Mouse (Mus musculus): ENCODE measurements around the gene Lamtor3.

DNA sequence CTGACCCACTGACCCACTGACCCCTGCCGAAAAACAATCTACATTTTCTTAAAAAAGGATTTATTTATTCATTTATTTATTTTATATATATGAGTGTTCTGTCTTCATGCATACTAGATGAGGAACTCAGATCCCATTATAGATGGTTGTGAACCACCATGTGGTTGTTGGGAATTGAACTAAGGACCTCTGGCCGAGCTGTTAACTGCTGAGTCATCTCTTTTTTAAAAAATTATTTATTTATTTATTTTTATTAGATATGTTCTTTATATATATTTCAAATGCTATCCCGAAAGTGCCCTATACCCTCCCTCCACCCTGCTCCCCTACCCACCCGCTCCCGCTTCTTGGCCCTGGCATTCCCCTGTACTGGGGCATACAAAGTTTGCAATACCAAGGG is 37.2 kb upstream of the Lamtor3 start:
- TF ChIP-seq POLR2A (IDR thresholded peaks at IDR 0.05; ENCODE audit: insufficient read depth, low read depth, low read length), result no peak
- TF ChIP-seq CTCF (IDR thresholded peaks at IDR 0.05; ENCODE audit: insufficient read depth, low read depth, low read length), result no peak

All from olfactory bulb, adult 2 months (tissue).